In the genomic region with DNA sequence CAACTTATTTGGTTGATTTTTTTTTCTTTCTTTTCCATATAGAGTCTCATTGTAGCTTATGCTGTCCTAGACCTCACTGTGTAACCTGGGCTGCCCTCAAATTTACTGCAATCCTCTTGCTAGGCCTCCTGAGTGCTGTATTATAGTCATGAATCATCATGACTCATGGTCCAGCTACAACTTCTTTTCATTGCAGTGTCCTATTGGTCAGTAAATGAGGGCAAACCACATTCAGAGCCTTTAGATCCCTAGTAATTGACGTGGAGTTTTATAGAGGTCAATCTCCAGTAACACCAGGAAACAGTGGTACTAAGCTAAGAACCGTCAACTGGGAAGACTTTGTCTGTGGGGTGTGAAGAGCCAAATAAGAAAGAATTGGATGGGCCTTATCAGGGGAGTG, we compare ENCODE assay signal across 14 mouse cellular contexts. TPM values are rescaled to one million over a fixed set of nuclear protein-coding genes. Genes with fewer than 3 reads are reported as not detected.
"Had no signal": no experiment of that assay in that cellular context is flagged by ENCODE, and none has a peak within 500 bp of the region (broad histone marks: within the 10 kb centered on the region; RNA-seq: fewer than 3 reads in every experiment).

No protein-coding gene starts in this region.

- H3K4me1 ChIP-seq: limb, embryonic 10.5 days had no signal

- H3K4me3 ChIP-seq: layer of hippocampus, adult 2 months; limb, embryonic 10.5 days; liver, embryonic 15.5 days; neural tube, embryonic 13.5 days had no signal

- H3K27ac ChIP-seq: kidney, postnatal 0 days; layer of hippocampus, adult 2 months; limb, embryonic 10.5 days; liver, embryonic 15.5 days; macrophage; neural tube, embryonic 13.5 days; stomach, postnatal 0 days had no signal

- DNase-seq: kidney, adult 9 months; kidney, postnatal 36 days; lung, adult 2 months; lung, postnatal 14 days; midbrain, embryonic 14.5 days; right cerebral cortex, postnatal 14 days had no signal

RNA-seq across cellular contexts. Expression of a gene that starts 6.5 kb away (rescaled TPM):
- total RNA-seq: monocyte, adult 5-6 weeks had no signal
- polyA plus RNA-seq: macrophage had no signal
